Mouse (Mus musculus) intestine, embryonic 14.5 days (tissue): ENCODE measurements around the gene Hdgfl2. TPM values are rescaled to one million over a fixed set of nuclear protein-coding genes. Genes with fewer than 3 reads are reported as not detected.

Experiments used
- ATAC-seq: fragments of 200-750 bp; cut with Nextera tagmentation; replicated peaks from 2 replicates; pipeline ENCODE4 v1.8.0; 2017; ENCODE audit warnings: low read depth, moderate number of reproducible peaks, moderate TSS enrichment, moderate library complexity; ENCODE audit not compliant: low FRiP score, low TSS enrichment
- DNase-seq: peaks from one replicate; pipeline ENCODE4 v3.0.0-alpha.2; 2018; ENCODE audit warnings: low spot score
- H3K27ac ChIP-seq: fragments of 300-500 bp; sonication (generic); 2 replicates; pipeline ENCODE4 v1.5.1; 2014; ENCODE audit warnings: low read depth, mild to moderate bottlenecking, control low read depth
- H3K27me3 ChIP-seq: fragments of 300-500 bp; sonication (generic); replicated peaks from 2 replicates; pipeline ENCODE4 v1.6.1; 2014; ENCODE audit warnings: low read length, control low read depth; ENCODE audit not compliant: control insufficient read depth, insufficient read depth
- H3K36me3 ChIP-seq: fragments of 300-500 bp; sonication (generic); 2 replicates; pipeline ENCODE4 v1.6.1; 2014; ENCODE audit warnings: low read length, control low read depth; ENCODE audit not compliant: control insufficient read depth, insufficient read depth
- H3K4me1 ChIP-seq: fragments of 300-500 bp; sonication (generic); replicated peaks from 2 replicates; pipeline ENCODE4 v1.6.1; 2014; ENCODE audit warnings: low read length, control low read depth, mixed read lengths; ENCODE audit not compliant: control insufficient read depth, insufficient read depth
- H3K4me2 ChIP-seq: fragments of 300-500 bp; sonication (generic); 2 replicates; pipeline ENCODE4 v1.6.1; 2014; ENCODE audit warnings: low read length
- H3K4me3 ChIP-seq: fragments of 300-500 bp; sonication (generic); 2 replicates; pipeline ENCODE4 v1.5.1; 2014; ENCODE audit warnings: low read depth, low read length, control low read depth, mixed read lengths
- H3K9ac ChIP-seq: fragments of 300-500 bp; sonication (generic); 2 replicates; pipeline ENCODE4 v1.6.1; 2014; ENCODE audit warnings: mild to moderate bottlenecking, low read length
- H3K9me3 ChIP-seq: fragments of 300-500 bp; sonication (generic); 2 replicates; pipeline ENCODE4 v1.6.1; 2016; ENCODE audit warnings: low read length, control low read depth; ENCODE audit not compliant: control insufficient read depth
- WGBS: fragments of 180-500 bp; shearing (Covaris S2); extraction: QIAGEN DNeasy Blood & Tissue Kit; methylation state at CpG from one replicate; pipeline ENCODE4 v1.1.7; 2014; 5-methylcytosine and 5-hydroxymethylcytosine counted together
- polyA plus RNA-seq: library from polyadenylated mRNA; unstranded; fragments of >200 nt; fragmentation: Nextera tagmentation; extraction: Ambion mirVana; gene quantifications from 2 replicates; pipeline ENCODE4 v1.2.1, GENCODE M21; 2014

Hdgfl2 gene
- polyA plus RNA-seq, 1 experiment from 2014 or later, result 93.4 TPM

- DNase-seq (peak; percentile 77), ATAC-seq (no peak)
- no peaks in the 10 kb centered on the region for H3K36me3 ChIP-seq
- H3K4me1 ChIP-seq, result no peaks in the 10 kb centered on the region; the same call in none of the 2 replicates
- H3K27me3 ChIP-seq, result peaks cover 45% of the 10 kb centered on the region
- H3K4me3 ChIP-seq, result peak overlapping the region; percentile 28
- peak overlapping the region; percentile 29 for H3K9ac ChIP-seq
- 6% methylated on average over 53 of the region's 59 CpGs for WGBS
- peaks cover 11% of the 10 kb centered on the region for H3K9me3 ChIP-seq
- no peak overlapping the region for H3K27ac ChIP-seq
- peak overlapping the region; percentile 58 for H3K4me2 ChIP-seq
Observed at GRCm38 (mm10) chr17:56124377-56125275, 45.2 kb downstream of the Hdgfl2 start.

GRCm38 (mm10) chr17:56125276-56125630, 45.8 kb downstream of the Hdgfl2 start:
- WGBS, result 87% methylated on average over 4 of the region's 4 CpGs
- no peak overlapping the region for H3K4me3 ChIP-seq
- no peaks in the 10 kb centered on the region for H3K36me3 ChIP-seq
- DNase-seq, result no peak
- no peak overlapping the region for H3K4me2 ChIP-seq
- peaks cover 11% of the 10 kb centered on the region for H3K9me3 ChIP-seq
- no peak overlapping the region for H3K27ac ChIP-seq
- H3K9ac ChIP-seq, result no peak overlapping the region
- H3K4me1 ChIP-seq, result no peaks in the 10 kb centered on the region; the same call in 1 of the 2 replicates
- no peak for ATAC-seq
- H3K27me3 ChIP-seq, result peaks cover 39% of the 10 kb centered on the region

GRCm38 (mm10) chr17:56126175-56126574, 46.7 kb downstream of the Hdgfl2 start:
- no peaks in the 10 kb centered on the region; the same call in 1 of the 2 replicates for H3K4me1 ChIP-seq
- 73% methylated on average over 11 of the region's 11 CpGs for WGBS
- no peak overlapping the region for H3K4me3 ChIP-seq
- peaks cover 30% of the 10 kb centered on the region for H3K27me3 ChIP-seq
- ATAC-seq, result no peak
- H3K9me3 ChIP-seq, result peaks cover 11% of the 10 kb centered on the region
- no peak overlapping the region for H3K9ac ChIP-seq
- no peaks in the 10 kb centered on the region for H3K36me3 ChIP-seq
- no peak for DNase-seq
- no peak overlapping the region for H3K27ac ChIP-seq
- no peak overlapping the region for H3K4me2 ChIP-seq

GRCm38 (mm10) chr17:56128246-56128645, 48.8 kb downstream of the Hdgfl2 start:
- H3K36me3 ChIP-seq, result no peaks in the 10 kb centered on the region
- no peak overlapping the region for H3K27ac ChIP-seq
- no peak overlapping the region for H3K9ac ChIP-seq
- H3K27me3 ChIP-seq, result peaks cover 13% of the 10 kb centered on the region
- WGBS, result 86% methylated on average over 15 of the region's 15 CpGs
- H3K4me2 ChIP-seq, result no peak overlapping the region
- H3K9me3 ChIP-seq, result no peaks in the 10 kb centered on the region
- DNase-seq (no peak), ATAC-seq (no peak)
- no peak overlapping the region for H3K4me3 ChIP-seq
- H3K4me1 ChIP-seq, result no peaks in the 10 kb centered on the region; the same call in 1 of the 2 replicates

- H3K36me3 ChIP-seq, result no peaks in the 10 kb centered on the region
- no peaks in the 10 kb centered on the region for H3K27me3 ChIP-seq
- WGBS, result 93% methylated on average over 10 of the region's 10 CpGs
- H3K9ac ChIP-seq, result no peak overlapping the region
- no peak overlapping the region for H3K4me2 ChIP-seq
- H3K4me3 ChIP-seq, result no peak overlapping the region
- no peak for ATAC-seq
- H3K4me1 ChIP-seq, result peaks cover 14% of the 10 kb centered on the region
- H3K9me3 ChIP-seq, result no peaks in the 10 kb centered on the region
- no peak for DNase-seq
- H3K27ac ChIP-seq, result no peak overlapping the region
Observed at GRCm38 (mm10) chr17:56131136-56131535, 51.7 kb downstream of the Hdgfl2 start.

- H3K9me3 ChIP-seq, result no peaks in the 10 kb centered on the region
- DNase-seq (peak; percentile 85), ATAC-seq (no peak)
- H3K4me2 ChIP-seq, result no peak overlapping the region
- H3K4me3 ChIP-seq, result no peak overlapping the region
- H3K27me3 ChIP-seq, result no peaks in the 10 kb centered on the region
- H3K36me3 ChIP-seq, result no peaks in the 10 kb centered on the region
- WGBS, result 41% methylated on average over 7 of the region's 7 CpGs
- H3K4me1 ChIP-seq, result peaks cover 14% of the 10 kb centered on the region
- no peak overlapping the region for H3K9ac ChIP-seq
- no peak overlapping the region for H3K27ac ChIP-seq
Observed at GRCm38 (mm10) chr17:56131814-56132213, 52.4 kb downstream of the Hdgfl2 start.

GRCm38 (mm10) chr17:56132661-56133060, 53.2 kb downstream of the Hdgfl2 start:
- H3K9me3 ChIP-seq, result no peaks in the 10 kb centered on the region
- 3% methylated on average over 14 of the region's 14 CpGs for WGBS
- peaks cover 14% of the 10 kb centered on the region for H3K4me1 ChIP-seq
- no peaks in the 10 kb centered on the region for H3K27me3 ChIP-seq
- no peak overlapping the region for H3K27ac ChIP-seq
- H3K4me2 ChIP-seq, result no peak overlapping the region
- no peak overlapping the region for H3K9ac ChIP-seq
- 0 out of 2 replicates have a peak overlapping the region, but pooled peaks have one; percentile 4 for H3K4me3 ChIP-seq
- DNase-seq, result peak; percentile 86
- no peak for ATAC-seq
- H3K36me3 ChIP-seq, result no peaks in the 10 kb centered on the region

GRCm38 (mm10) chr17:56133457-56134363, 54.3 kb downstream of the Hdgfl2 start:
- peaks cover 6% of the 10 kb centered on the region for H3K27me3 ChIP-seq
- H3K4me2 ChIP-seq, result peak overlapping the region; percentile 67
- H3K9ac ChIP-seq, result 0 out of 2 replicates have a peak overlapping the region, but pooled peaks have one; percentile 11
- H3K36me3 ChIP-seq, result no peaks in the 10 kb centered on the region
- WGBS, result 15% methylated on average over 21 of the region's 21 CpGs
- peak overlapping the region; percentile 26 for H3K4me3 ChIP-seq
- H3K9me3 ChIP-seq, result no peaks in the 10 kb centered on the region
- peak; percentile 87 for ATAC-seq
- peak; percentile 78 for DNase-seq
- peaks cover 18% of the 10 kb centered on the region for H3K4me1 ChIP-seq
- H3K27ac ChIP-seq, result peak overlapping the region; percentile 57
